Mouse (Mus musculus) thymus, postnatal 10 days (tissue): ENCODE measurements at regions not wholly inside any gene's neighbourhood (a gene's known extent, or its start where the extent isn't known, plus 50 kb on each side); places are given as distances from the start of the nearest gene placed in this dataset.
"Not testable (repeated sequence)": the region's sequence is repeated elsewhere in the genome, so short reads cannot be mapped to it uniquely, and the experiment has no call there.

ENCODE experiments used
- DNase-seq, 2 experiments: peaks; one replicate each; pipeline ENCODE4 v3.0.0; 2021; ENCODE audit warnings: low spot score in 2 of 2

DNA sequence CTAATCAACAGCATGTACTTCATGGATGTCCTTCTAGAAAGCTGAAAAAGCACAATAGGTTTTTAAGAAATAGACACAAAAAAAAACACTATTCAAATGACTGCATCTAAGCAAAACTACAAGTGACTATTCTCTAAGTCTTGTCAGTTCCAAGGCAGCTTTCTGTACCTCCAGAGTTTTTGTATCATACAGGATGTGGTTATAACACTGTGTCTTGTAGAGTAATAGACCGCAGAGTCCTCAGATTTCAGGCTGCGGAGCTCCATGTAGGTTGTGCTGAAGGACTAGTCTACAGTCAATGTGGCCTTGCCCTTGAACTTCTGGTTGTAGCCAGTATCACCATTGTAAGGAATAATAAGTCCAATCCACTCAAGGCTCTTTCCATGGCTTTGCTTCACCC, 1137.7 kb upstream of the Zfp386 start:
- not testable (repeated sequence) for DNase-seq

DNA sequence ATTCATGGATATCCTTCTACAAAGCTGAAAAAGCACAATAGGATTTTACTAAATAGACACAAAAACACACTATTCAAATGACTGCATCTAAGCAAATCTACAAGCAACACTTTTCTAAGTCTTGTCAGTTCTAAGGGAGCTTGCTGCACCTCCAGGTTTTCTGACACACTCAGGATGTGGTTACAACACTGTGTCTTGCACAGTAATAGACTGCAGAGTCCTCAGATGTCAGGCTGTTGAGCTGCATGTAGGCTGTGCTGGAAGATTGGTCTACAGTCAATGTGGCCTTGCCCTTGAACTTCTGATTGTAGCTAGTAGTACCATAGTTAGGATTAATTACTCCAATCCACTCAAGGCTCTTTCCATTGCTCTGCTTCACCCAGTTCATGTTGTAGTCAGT, 1133.1 kb upstream of the Zfp386 start:
- peak; percentile 49 to 50 for DNase-seq

DNA sequence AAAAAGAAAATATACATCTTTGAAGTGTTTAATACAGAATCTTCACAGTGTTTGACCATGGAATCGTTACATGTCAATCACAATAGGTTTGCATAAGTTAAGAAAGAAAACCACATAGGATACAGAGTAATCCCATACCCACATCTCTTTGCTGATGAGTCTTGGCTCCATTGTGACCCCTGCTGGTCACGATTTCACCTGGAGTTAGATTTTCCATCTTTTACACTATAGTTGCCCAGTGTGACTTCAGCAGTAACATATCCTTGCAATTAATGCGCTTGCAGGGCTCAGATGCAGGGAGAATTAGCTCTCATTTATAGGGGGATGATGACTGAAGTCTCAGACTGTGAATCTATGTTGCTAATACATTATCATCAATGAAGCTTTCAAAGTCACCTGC, 1119.8 kb upstream of the Zfp386 start:
- peak in 1 of 2 experiments; percentile 29 for DNase-seq

DNA sequence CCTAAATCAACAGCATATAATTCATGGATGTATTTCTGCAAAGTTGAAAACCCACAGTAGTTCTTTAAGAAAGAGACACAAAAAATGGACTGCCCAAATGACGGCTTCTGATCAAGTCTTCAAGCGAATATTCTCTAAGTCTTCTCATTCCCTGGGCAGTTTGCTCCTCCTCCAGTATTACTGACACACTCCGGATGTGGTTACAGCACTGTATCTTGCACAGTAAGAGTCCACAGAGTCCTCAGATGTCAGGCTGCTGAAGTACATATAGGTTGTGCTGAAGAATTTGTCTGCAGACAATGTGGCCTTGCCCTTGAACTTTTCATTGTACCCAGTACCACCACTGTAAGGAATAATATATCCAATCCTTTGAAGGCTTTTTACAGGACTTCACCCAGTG, 1115.4 kb upstream of the Zfp386 start:
- no peak for DNase-seq

DNA sequence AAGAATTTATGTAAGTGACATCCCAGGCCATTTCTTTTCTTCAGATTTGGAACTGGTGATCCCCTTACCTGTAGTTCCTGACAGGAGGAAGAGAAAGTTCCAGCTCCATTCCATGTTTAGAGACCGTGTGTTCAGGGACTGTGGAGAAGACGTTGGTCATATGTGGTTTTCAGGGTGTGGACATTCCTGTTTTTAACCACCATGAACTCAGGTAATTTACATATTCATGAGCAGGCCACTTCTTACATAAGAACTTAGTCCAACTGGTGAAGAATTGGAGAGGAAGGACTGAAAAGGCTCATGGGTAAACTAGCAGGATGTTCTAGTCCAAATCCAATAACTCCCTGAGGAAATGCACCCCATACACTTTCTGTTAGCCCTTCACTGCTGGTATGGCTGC, 1114.9 kb upstream of the Zfp386 start:
- DNase-seq = no peak

DNA sequence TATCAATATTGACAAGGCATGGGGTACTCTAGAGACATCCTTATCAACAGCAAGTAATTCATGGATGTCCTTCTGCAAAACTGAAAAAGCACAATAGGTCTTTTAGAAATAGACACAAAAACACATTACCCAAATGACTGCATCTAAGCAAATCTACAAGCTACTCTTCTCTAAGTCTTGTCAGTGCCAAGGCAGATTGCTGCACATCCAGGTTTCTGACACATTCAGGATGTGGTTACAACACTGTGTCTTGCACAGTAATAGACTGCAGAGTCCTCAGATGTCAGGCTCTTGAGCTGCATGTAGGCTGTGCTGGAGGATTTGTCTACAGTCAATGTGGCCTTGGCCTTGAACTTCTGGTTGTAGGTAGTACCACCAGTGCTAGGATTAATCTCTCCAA, 1110.7 kb upstream of the Zfp386 start:
- peak; percentile 9 to 13 for DNase-seq

DNA sequence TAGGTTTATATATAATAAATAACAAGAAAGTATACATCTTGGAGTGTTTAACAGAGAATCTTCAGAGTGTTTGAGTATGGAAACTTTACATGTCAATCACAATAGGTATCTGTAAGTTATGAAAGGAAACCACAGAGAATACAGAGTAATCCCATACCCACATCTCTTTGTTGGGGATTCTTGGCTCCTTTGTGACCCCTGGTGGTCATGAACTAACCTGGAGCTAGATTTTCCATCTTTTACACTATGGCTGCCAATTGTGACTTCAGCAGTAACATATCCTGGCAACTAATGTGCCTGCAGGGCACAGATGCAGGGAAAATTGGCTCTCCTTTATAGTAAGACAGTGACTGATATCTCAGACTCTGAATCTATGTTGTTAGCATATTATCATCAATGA, 1107.9 kb upstream of the Zfp386 start:
- DNase-seq = peak in 1 of 2 experiments; percentile 49

DNA sequence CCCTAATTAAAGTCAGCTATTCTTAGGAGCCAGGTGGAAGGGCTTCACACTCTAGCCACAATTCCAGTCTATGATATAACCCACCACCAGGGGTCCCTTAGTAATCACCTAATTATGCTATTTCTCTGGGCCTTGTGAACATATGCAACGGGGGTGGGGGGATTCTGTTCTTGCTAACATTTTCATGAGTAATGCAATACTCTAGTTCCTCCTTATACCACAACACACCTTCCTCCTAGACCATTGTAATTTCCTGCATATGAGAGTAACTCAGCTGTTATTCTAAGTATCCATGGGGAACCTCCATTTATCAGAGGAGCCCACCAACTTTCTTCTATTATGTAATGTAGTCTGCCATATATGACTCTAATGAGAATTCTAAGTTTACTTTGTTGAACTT, 1085.4 kb upstream of the Zfp386 start:
- peak in 1 of 2 experiments; percentile 10 for DNase-seq

DNA sequence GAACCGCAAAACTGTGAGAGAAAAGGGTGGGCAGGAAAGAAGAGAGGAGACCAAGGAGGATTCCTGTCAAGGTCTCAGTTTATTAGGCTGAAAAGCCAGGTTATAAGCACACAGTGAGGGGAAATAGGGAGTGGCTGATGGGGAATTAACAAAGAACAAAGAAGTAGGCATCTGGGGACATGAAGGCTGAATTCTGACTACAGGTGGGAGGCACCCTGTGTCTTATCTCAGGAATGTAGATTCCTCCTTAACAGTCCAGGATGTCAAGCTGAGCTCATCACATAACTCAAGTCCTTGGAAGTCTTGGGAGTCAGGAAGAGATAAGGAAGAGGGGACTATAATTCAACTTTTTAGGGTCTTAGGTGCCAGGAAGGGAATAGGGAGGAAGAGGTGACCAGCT, 1083.3 kb upstream of the Zfp386 start:
- DNase-seq = not testable (repeated sequence)

DNA sequence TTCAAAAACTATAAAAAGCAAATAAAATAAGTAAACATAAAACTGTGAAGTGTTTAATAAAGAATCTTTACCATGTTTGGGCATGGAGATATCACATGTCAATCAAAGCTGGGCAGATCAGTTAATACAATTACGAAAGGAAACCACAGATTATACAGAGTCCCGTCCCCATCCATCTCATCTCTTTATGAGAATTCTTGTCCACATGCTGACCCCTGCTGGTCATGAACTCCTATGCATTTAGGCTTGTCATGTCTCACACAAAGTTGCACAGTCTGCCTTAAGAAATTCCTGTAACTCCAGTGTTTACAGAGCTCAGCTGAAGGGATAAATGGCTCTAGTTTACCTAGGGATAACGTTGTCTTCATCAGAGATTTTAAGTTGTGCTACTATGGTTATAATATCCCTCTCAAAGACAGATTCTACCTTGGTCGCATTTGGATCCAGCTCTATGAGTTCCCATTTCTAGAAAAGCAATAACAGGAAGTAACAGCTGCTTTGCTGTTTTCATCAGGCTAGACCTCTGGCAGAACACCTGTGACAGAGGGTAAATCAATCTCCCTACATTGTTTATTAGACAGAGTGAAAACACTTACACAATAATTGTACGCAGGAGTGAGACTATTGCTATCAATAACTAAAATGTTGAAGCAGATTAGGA, 1065.9 kb upstream of the Zfp386 start:
- DNase-seq = peak; percentile 54 to 67

DNA sequence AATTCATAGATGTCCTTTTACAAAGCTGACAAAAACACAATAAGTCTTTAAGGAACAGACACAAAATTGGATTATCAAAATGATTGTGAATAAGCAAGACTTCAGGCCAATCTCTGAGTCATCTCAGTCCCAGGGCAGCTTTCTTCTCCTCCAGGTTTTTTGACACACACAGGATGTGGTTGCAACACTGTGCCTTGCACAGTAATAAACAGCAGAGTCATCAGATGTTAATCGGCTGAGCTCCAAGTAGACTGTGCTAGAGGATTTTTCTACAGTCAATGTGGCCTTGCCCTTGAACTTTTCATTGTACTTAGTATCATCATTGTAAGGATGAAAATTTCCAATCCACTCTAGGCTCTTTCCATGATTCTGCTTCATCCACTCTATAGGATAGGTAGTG, 1056.6 kb upstream of the Zfp386 start:
- peak; percentile 43 to 55 for DNase-seq

DNA sequence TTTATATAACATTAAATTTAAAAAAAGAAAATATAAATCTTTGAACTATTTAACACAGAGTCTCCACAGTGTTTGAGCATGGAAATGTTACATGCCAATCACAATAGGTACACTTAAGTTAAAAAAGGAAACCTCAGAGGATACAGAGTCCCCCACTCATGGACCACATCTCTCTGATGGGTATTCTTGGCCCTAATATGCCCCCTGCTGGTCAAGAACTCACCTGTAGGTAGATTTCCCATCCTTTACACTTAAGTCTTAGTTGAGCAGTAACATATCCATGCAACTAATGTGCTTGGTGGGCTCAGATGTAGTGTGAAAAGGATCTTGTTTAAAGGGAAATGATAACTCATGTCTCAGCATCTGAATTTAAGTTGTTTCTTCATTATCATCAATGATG, 1050.7 kb upstream of the Zfp386 start:
- DNase-seq = peak; percentile 32 to 69

DNA sequence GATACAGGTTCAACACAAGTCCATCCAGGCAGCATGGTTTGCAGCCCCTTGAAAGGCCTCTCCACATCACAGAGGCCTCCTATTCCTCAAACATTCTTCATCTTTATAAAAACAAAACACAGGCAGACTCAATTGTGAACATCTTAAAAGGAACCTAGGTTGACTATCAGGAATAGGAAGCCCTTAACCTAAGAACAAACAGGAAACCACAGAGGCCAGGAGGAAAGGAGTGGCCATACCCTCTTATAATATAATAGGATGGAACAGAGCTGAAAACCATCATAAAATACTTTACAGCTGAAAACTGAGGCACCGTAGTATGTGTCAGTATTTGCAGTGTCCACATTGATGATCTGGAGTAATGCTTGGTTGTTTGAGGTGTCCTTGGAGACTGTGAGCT, 1044.4 kb upstream of the Zfp386 start:
- DNase-seq = no peak

DNA sequence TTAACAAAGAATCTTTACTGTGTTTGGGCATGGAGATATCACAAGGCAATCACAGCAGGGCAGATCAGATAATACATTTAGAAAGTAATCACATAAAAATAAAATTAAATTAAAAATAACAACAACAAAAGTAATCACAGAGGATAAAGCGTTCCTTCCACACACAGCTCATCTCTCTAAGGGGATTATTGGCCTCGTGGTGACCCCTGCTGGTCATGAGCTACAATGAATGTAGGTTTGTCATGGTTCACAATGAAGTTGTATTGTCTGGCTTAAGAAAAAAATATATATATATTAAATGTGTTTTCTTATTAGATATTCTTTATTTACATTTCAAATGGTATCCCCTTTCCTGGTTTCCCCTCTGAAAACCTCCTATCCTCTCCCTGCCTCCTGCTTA, 1039.1 kb upstream of the Zfp386 start:
- peak in 1 of 2 experiments; percentile 26 for DNase-seq

DNA sequence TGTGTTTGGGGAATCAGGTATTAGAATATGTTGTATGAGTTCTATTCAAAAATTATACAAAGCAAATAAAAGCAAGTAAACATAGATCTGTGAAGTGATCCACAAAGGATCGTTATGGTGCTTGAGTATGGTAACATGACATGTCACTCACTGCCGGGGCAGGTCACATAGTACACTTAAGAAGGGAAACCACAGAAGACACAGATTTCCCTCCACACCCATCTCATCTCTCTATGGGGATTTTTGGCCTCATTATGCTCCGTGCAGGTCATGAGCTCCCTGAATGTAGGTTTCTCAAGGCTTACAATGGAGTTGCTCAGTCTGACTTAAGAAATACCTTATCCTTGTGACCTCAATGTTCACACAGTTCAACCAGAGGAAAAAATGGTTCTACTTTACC, 1034.8 kb upstream of the Zfp386 start:
- no peak for DNase-seq

DNA sequence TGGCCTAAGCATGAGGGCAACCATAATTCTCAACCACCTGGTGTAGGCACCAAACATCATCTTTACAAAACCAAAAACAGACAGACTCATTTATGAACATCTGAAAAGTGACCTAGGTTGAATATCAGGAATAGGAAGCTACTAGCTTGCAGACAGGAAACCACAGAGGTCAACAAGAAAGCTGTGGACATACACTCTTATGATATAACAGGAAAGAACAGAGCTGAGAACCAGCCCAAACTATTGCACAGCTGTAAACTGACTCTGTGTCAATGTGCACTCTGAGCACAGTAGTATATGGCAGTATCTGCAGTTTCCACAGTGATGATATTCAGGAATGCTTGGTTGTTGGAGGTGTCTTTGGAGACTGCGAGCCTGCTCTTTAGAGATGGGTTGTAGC, 1023.8 kb upstream of the Zfp386 start:
- DNase-seq = no peak

DNA sequence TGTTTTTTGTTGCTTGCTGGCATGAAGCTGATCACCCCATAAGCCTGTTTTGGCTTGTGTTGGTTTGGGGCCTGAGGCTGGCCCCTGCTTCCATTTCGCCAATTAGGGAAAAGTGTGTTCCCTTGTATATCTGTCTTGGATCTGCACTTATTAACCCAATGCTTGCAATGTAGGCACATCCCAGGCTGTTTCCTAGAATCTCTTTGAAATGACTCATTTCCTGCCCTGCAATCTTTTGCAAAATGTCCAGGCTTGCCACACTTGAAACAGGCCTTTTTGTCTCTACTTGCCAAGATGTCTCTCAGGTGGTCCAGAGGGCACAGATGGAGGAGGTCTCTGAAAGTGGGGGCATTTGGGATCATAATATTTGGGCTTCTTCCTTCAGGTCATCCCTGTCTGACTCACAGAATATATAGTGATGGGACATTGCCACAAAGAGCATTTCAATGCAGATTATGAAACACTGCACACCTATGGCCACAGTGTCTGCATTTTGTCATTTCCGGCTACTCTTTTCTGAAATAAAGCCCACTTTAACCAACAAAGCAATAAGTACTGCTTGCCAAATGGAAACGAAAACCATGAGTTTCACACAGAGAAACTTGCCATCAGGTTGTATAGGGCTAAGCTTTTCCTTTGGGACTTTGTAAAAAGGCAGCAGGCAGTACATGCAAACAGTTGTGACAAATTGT, 1012.9 kb upstream of the Zfp386 start:
- DNase-seq = no peak

DNA sequence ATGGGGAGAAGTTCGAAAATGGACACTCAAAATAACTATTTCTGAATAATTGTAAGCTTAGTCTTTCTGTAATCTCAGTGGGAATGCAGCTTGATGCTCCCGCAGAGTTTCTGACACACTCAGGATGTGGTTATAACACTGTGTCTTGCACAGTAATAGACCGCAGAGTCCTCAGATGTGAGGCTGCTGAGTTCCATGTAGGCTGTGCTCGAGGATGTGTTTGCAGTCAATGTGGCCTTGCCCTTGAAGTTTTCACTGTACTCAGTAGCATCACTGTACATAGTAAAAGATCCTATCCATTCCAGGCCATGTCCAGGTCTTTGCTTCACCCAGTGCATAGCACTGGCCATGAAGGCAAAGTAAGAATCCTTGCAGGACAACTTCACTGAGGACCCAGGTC, 992.4 kb upstream of the Zfp386 start:
- DNase-seq = peak in 1 of 2 experiments; percentile 4

DNA sequence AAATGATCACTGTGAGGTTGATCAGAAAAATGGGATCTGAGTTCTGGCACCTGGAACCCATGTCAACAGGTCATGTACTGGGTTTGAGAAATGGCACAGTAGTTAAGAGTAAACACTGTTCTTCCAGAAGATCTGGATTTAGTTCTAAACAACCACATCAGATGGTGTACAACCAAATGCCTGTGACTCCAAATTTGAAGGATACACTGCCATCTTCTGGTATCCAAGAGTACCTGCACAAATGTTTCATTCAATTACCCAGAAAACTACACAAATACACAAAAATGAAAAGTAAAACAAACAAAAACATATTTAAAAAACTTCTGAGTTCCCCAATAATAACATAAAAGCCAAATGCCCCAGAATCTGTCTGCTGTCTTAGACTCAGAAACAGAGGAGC, 987.6 kb upstream of the Zfp386 start:
- DNase-seq = not testable (repeated sequence)

DNA sequence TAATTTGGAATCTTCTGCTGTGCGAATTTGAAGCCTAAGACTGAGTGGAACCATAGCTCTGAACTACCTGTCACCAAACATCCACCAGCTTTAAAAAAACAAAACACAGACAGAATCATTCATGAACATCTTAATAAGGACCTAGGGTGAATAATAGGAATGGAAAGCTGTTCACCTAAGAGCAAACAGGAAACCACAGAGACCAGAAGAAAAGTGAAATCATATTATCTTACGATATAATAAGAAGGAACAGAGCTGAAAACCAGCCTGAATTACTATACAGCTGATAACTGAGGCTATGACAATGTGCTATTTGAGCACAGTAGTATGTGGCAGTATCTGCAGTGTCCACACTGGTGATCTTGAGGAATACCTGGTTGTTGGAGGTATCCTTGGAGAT, 980.3 kb upstream of the Zfp386 start:
- no peak for DNase-seq

DNA sequence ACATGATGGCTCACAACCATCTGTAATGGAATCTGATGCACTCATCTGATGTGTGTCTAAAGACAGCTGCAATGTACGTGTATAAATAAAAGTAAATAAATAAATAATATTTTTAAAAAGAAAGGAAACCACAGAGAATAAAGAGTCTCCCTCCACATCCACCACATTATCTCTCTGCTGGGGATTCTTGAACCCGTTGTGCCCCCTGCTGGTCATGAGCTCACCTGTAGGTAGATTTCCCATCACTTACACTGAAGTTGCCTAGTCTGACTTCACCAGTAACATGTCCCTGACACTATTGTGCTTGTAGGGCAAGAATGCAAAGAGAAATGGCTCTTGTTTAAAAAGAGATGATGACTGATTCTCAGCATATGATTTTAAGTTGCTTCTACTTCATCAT, 956.1 kb upstream of the Zfp386 start:
- DNase-seq = not testable (repeated sequence)

DNA sequence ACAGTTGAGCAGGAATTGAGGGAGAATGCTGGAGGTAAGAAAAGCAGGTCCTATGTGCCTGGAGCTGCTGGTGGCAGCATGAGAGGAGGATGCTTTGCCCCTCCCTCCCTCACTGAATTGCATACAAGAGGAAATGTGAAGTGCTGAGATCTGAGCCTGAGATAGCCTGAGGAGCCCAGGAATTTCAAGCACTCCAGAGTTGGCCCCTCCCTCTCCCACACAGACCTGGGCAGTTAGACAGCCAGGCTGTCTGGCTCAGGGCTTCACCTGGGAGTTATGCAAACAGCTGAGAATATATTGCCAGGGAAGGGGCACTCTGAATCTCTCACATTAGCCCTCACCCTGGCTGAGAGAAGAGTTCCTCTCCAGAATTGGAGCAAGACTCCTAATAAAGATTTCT, 937.8 kb upstream of the Zfp386 start:
- no peak for DNase-seq

DNA sequence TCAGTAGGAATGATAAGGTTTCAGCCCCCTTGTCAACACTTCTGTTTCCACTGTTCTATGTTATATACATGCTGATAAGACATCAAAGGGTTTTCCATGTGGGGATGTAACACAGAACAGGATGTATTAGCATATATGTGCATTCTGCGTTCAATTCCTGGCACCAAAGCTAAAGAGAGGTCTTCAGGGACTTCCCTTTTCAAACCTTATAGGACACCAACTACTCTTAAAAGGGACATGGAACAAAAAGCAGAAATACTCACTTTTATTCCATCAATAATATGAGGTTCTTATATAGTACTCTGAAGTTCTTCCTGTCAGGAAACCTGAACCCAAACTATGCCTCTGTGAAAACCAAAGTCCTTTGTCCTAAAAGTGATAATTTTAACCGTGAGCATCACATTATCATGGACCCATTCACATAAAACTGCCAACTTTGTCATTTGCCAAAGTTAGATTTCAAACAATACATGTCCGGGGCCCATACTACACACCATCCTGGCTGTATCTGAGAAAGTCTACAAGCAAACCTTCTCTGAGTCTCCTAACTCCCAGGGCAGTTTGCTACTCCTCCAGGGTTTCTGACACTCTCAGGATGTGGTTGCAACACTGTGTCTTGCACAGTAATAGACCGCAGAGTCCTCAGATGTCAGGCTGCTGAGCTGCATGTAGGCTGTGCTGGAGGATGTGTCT, 928.2 kb upstream of the Zfp386 start:
- not testable (repeated sequence) for DNase-seq
